ENCODE assay signal across 8 mouse cellular contexts in genomic region chr12:111274447-111275149, GRCm38 (mm10). TPM values are rescaled to one million over a fixed set of nuclear protein-coding genes. Genes with fewer than 3 reads are reported as not detected.
DNase-seq lines count a peak whose midpoint lies in the region; ATAC-seq and TF ChIP-seq lines count a peak whose summit lies in the region.

No protein-coding gene starts in this region.

- H3K4me2 ChIP-seq in limb, embryonic 12.5 days, result peak overlapping the region; percentile 83
- H3K4me2 ChIP-seq in stomach, embryonic 15.5 days, result peak overlapping the region; percentile 85

- no peak for TF ChIP-seq POLR2A in cerebellum, adult 2 months (IDR thresholded peaks at IDR 0.05; ENCODE audit: borderline replicate concordance, insufficient read depth, low read length)

- WGBS in cerebellum, adult 2 months, result under 1% methylated on average over 80 of the region's 80 CpGs
- 4% methylated on average over 80 of the region's 80 CpGs for WGBS in limb, embryonic 12.5 days
- 2% methylated on average over 80 of the region's 80 CpGs for WGBS in stomach, embryonic 15.5 days

- peaks cover 9% of the 10 kb centered on the region for H3K9me3 ChIP-seq in limb, embryonic 12.5 days
- no peaks in the 10 kb centered on the region for H3K9me3 ChIP-seq in stomach, embryonic 15.5 days

- no peak for TF ChIP-seq CTCF in cerebellum, adult 2 months (IDR thresholded peaks at IDR 0.05; ENCODE audit: borderline replicate concordance, insufficient read depth, low read depth, low read length)

- H3K27ac ChIP-seq in cerebellum, adult 2 months (ENCODE audit: insufficient read depth, low read length), result no peak overlapping the region
- no peak overlapping the region for H3K27ac ChIP-seq in limb, embryonic 12.5 days
- no peak overlapping the region for H3K27ac ChIP-seq in stomach, embryonic 15.5 days

- peaks cover 14% of the 10 kb centered on the region for H3K4me1 ChIP-seq in cerebellum, adult 2 months (ENCODE audit: control insufficient read depth, insufficient read depth, low read length)
- H3K4me1 ChIP-seq in limb, embryonic 12.5 days (replicated peaks), result peaks cover 31% of the 10 kb centered on the region
- peaks cover 36% of the 10 kb centered on the region for H3K4me1 ChIP-seq in stomach, embryonic 15.5 days

- H3K4me3 ChIP-seq in cerebellum, adult 2 months (replicated peaks; ENCODE audit: insufficient read depth, low read depth, low read length), result peak overlapping the region; percentile 49
- H3K4me3 ChIP-seq in limb, embryonic 12.5 days (replicated peaks), result peak overlapping the region; percentile 44
- H3K4me3 ChIP-seq in stomach, embryonic 15.5 days (replicated peaks), result peak overlapping the region; percentile 42

- DNase-seq in cerebellum, adult 2 months, result peak in 1 of 2 experiments; percentile 29
- DNase-seq in cerebellum, adult 11 months, result no peak
- peak; percentile 56 to 62 for DNase-seq in right cerebral cortex, postnatal 10 days (ENCODE audit: low spot score in 2 of 2)
- DNase-seq in right cerebral cortex, postnatal 36 days (ENCODE audit: low spot score in 2 of 2), result no peak
- DNase-seq in embryo, embryonic 10.5 days (ENCODE audit: low spot score), result no peak
- DNase-seq in yolk sac, embryonic 10.5 days (ENCODE audit: low spot score), result no peak

- H3K27me3 ChIP-seq in cerebellum, adult 2 months (ENCODE audit: control insufficient read depth, insufficient read depth, low read length), result no peaks in the 10 kb centered on the region; the same call in 1 of the 2 replicates
- H3K27me3 ChIP-seq in limb, embryonic 12.5 days, result peaks cover 82% of the 10 kb centered on the region
- H3K27me3 ChIP-seq in stomach, embryonic 15.5 days (replicated peaks), result peaks cover 75% of the 10 kb centered on the region

- H3K36me3 ChIP-seq in limb, embryonic 12.5 days, result no peaks in the 10 kb centered on the region
- no peaks in the 10 kb centered on the region for H3K36me3 ChIP-seq in stomach, embryonic 15.5 days

- no peak for ATAC-seq in limb, embryonic 12.5 days (ENCODE audit: insufficient number of reproducible peaks, insufficient read depth, low FRiP score, low TSS enrichment, low read depth)
- no peak for ATAC-seq in stomach, embryonic 15.5 days (ENCODE audit: insufficient read depth, low FRiP score, low read depth)

- H3K9ac ChIP-seq in limb, embryonic 12.5 days (replicated peaks), result peak overlapping the region; percentile 45
- no peak overlapping the region for H3K9ac ChIP-seq in stomach, embryonic 15.5 days

RNA-seq across cellular contexts. Expression of gene Amn, which starts 3.7 kb away (rescaled TPM):
- 6.4 and 9.6 TPM in 2 replicates for polyA plus RNA-seq in cerebellum, adult 2 months (2012; rRNA removed)
- 0.20 and 0.74 TPM in 2 replicates for polyA plus RNA-seq in limb, embryonic 12.5 days (2016; fragmentation: Nextera tagmentation; extraction: Ambion mirVana)
- 21.1 and 25.3 TPM in 2 replicates for polyA plus RNA-seq in stomach, embryonic 15.5 days (2015; fragmentation: Nextera tagmentation; extraction: Ambion mirVana)

Comparison
In these comparisons a context has a peak if more than half of its experiments do, and no peak if none do; other contexts are left out.
1. DNase-seq: peak in right cerebral cortex, postnatal 10 days (2 of 2); none in cerebellum, adult 11 months (single experiment), right cerebral cortex, postnatal 36 days (0 of 2), embryo, embryonic 10.5 days (single experiment) and yolk sac, embryonic 10.5 days (single experiment).
2. Peak in every context shown above with its lines, with median percentiles within 50 percentile points of each other: H3K4me3 ChIP-seq.